Mouse (Mus musculus) olfactory bulb, adult 2 months (tissue): ENCODE data around the gene Cacna1d.

Experiments used
- CTCF ChIP-seq: fragments of 200-500 bp; IDR thresholded peaks from 2 replicates; pipeline ENCODE4 v1.5.1; 2012; ENCODE audit warnings: low read depth, mild to moderate bottlenecking, low read length, moderate library complexity; ENCODE audit not compliant: insufficient read depth
- POLR2A ChIP-seq: fragments of 200-500 bp; IDR thresholded peaks from 2 replicates; pipeline ENCODE4 v1.6.1; 2012; ENCODE audit warnings: mild to moderate bottlenecking, low read depth, low read length, moderate library complexity; ENCODE audit not compliant: insufficient read depth

GRCm38 (mm10) chr14:30275572-30275971 is 215.7 kb downstream of the Cacna1d start:
- no peak for TF ChIP-seq CTCF
- TF ChIP-seq POLR2A = no peak
